Mouse (Mus musculus) layer of hippocampus, adult 9-11 months (tissue): ENCODE measurements around the gene Zfhx3.

Experiments
- DNase-seq: peaks from one replicate; pipeline ENCODE4 v3.0.0; 2022

The Zfhx3 gene

DNA sequence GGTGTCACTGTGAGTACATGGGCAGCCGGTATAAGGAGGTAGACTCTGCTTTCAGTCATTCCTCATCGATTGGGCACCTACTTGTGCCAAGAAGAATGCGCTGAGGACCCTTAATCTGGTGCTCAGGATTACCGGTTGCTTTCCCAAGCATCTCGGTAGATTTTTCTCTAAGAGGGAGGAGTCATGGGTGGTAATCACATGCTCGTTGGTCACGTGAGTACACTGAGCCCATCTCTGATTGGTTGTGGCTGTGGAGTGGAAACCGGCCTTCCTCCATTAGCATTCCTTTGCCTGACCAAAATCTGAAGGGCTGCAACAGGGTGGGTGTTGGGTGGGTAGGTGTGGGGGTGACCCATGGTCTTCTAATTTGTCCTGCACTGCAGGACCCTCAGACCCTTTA lies 421.4 kb downstream of the Zfhx3 start:
- DNase-seq = no peak

DNA sequence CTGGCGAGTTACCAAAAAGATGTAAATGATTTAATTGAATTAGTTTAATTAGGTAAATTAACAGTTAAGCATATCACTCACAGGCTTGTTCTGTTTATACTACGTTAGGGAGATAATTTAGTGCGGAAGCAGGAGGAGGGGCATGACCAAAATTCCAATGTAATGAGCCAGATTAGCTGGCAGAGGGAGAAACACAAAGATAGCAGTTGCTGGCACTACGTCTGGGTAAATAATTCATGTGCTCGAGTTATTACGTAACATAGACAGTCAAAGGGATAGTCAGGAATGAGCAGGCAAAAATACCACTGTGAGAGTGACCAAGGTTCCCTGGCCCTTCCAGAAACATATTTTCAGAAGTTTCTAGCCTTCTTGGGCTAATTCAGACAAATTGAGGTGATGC lies 426.6 kb downstream of the Zfhx3 start:
- peak; percentile 38 for DNase-seq

DNA sequence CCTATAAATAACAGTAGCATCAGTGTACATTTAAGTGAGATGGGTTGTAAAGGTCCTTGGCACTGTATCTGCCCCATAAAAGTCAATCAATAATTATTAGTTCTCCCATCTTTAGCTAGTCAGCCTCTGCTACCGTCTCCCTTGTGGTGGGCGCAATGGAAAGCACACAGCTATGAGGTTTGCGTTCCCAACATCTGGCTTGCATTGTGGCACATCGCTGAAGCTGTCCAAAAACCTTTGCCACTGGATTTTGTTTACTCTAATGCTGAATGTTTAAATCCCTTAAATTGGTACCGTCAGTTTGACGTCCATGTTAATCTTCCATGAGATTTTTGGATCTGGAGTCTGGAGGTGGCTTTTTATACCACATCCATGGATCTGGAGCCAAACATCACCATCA lies 428.3 kb downstream of the Zfhx3 start:
- no peak for DNase-seq

- DNase-seq = no peak
Observed at GRCm38 (mm10) chr8:108373046-108373445, 430.6 kb downstream of the Zfhx3 start.

DNA sequence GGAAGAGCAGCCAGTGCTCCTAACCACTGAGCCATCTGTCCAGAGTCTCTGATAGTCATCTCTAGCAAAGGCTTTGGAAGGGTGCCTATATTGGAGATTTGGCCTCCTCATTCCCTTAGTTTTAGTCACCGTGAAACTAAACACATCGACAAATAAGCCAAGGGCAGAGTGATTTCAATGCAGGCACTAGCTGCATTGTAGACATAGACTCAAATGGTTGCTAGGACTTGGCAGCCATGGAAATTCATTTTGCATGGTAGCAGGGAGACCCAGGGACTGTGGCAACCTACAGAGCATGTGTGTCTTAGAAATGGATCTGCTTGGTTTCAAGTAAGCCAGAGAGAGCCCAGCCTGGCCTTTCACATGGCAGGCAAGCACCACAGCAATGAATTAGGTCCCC lies 435.6 kb downstream of the Zfhx3 start:
- no peak for DNase-seq

DNA sequence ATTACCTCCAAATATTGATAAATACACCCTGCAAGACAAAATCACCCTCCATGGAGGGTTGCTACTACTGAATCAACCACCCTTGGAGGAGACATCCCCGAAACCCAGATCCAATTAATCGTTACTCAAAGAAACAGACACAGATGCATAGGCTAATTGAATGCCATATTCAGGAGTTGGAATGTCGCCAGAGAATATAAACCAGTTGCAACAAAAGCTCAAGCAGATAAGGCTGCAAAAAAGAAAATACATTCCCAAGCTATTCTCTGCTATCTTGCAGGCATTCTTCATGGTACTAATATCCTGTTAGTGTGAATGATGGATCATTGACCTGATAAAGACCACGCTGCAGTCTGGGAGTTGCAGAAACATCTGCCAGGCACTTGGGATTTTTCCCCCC lies 440.7 kb downstream of the Zfhx3 start:
- DNase-seq = no peak

GRCm38 (mm10) chr8:108387160-108387912 lies 444.9 kb downstream of the Zfhx3 start:
- DNase-seq = peak; percentile 17

- DNase-seq = no peak
Observed at GRCm38 (mm10) chr8:108387913-108388274, 445.4 kb downstream of the Zfhx3 start.

DNA sequence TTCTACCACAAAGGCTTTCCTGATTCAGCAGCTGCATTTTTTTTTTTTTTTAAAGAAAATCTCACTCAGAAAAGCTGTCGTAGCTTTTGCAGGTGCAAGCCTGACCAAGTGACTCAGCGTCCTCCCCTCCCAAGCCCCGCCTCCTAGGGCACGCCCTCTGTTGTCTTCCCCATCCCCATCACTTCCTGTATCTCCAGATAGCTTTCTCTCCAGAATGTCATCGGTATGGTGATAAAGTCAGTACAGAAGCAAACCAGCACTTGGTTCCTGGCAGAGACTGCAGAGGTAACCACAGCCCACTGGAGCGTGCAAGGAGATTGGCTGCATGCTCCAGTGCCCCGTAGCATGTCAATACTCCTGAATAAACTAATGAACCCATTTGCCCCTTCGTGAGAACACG lies 450.5 kb downstream of the Zfhx3 start:
- no peak for DNase-seq

DNA sequence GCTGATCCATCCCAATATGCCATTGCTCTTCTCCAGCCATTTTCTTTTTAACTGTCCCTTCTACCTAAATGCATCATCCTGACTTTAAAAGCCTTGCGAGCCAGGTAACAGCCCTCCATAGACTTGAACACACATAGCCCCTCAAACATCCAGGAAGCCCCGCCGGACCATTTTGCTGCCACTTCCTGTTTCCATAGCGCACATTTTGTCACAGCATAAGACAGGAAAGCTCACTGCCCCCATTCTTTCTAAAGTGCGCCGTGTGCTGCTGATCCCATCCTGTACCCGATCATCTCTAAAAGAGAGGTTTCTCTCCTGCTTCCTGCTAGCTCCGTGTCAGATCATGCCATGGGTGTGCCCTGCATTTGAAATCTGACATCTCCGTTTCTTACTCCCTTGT lies 459.7 kb downstream of the Zfhx3 start:
- DNase-seq = no peak

DNA sequence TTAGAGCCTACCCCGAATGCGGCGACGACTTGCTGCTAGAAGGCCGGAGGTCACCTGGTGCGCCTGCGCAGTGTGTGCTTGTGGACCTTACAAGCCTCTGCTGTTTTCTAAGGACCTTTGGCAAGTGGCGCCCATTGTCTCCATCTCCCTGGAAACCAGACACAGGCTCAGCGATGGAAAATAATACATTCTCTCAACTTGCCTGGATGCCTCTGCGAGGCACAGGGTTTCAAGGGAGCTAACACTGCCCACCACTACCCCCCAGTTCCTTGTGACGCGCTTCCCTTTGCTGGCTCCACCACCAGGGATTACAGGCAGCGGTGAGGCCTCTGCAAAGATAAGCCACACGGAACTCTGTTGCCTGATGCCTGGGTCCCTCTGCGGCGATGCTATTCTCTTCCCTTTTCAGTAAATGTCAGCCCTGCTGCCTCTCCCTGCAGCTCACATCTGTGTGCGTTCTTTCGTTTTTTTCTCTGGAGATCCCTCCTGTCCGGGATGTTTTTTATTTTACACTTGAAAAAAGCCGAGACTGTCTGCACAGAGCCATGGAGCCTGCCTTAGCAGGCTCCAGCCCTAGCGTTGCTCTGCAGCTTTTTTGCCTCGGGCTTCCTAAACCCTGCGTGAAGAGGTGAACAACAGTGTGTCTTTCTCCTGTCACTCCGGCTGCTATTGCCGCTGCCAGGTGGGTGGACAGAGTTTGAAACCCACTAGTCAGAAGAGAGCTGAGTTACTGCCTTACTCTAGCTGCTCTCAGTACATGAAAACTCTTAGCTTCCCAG lies 464.5 kb downstream of the Zfhx3 start:
- peak; percentile 27 for DNase-seq

- peak; percentile 38 for DNase-seq
Observed at GRCm38 (mm10) chr8:108419162-108419844, 476.9 kb downstream of the Zfhx3 start.

DNA sequence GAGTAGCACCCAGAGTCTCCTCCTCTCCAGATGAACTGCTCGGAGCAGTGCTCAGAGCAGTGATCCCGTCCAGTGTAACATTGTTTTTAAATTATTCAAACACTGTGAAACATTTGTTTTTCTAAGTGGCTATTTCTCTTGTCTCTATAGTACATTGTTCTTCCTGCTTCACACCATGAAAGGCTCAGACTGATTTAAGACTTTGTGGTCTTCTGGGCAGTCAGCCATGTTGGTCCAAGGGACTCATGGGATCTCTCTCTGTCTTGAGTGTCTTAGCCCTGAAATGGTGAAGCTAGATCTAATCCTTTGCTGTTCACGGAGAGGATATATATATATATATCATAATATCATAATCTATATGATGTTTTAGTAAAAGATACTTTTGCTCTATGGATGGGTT lies 480.1 kb downstream of the Zfhx3 start:
- no peak for DNase-seq

- DNase-seq = no peak
Observed at GRCm38 (mm10) chr8:108424337-108424736, 481.9 kb downstream of the Zfhx3 start.

DNA sequence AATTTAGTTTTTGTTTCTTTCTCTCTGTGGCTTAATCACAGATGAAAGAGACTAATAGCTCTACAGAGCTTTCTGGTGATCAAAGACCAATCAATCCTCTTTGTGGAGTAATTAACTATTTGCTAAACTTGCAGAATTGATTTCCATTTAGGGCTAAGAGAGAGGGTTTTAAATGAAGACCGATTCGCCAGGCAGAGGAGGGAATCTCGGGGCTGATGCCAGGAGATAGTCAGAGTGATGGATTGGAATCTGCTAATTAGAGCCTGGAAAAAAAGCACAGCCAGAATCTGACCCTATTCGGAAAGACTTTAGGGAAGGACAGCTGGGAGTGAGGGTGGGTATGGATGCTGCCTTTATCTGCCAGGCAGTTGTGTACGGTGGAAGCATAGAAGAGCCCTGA lies 490.9 kb downstream of the Zfhx3 start:
- no peak for DNase-seq

GRCm38 (mm10) chr8:108434510-108434909 lies 492.1 kb downstream of the Zfhx3 start:
- no peak for DNase-seq

DNA sequence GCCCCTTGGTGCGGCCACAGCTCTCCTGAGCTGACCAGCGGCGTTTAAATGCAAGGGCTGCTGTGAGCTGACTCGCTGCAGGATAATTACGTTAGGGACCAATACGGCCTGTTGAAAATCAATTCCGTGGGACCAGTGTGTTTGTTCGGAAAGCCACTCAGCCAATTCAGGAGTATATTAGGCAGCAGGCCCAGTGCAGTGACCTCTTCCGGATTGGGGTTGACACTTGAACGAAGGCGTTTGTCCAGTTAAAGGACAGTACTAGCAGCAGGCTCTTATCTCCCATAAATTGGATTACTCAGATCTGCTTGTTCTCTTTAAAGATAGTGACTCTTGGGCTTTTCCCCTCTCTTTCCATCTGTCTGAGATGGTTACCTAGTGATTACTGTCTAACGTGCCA lies 493.9 kb downstream of the Zfhx3 start:
- no peak for DNase-seq

- no peak for DNase-seq
Observed at GRCm38 (mm10) chr8:108437316-108437830, 494.9 kb downstream of the Zfhx3 start.

DNA sequence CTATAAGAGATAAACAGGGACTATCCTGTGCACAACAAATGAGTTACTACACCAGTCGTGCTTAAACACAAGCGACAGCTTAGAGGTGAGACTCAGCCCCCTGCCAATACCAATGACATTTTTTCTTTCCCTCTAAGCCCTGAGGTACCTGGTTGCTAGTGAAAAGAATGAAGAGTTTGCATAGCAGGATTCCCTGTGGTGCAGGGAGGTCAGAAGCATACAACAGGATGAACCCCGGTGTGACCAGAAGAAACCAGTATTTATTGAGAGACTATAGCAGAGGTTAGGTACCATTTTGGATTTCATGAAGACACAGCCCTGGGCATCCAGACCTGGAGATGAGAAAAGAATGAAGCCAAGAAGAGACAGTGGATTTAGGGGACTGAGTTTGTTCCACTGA lies 498.0 kb downstream of the Zfhx3 start:
- no peak for DNase-seq

DNA sequence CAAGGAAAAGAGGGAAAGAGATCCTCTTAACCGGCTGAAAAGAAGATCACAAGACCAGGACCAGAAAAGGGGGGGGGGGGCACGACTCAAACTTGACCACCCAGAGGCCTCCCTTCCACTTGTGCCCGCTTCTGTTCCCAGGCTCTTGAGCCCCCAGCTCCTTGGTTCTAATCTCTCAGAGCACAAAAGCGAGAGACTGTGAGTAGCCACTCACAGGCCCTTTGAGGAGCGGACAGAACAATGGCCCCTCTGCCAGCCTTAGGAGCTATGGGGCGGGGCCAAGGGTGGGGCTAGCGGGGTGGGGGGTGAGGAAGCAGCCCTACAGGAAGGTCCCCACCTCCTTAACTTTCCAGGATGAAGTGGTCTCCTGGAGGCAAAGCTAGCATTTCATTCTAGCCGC lies 508.4 kb downstream of the Zfhx3 start:
- DNase-seq = no peak

GRCm38 (mm10) chr8:108454561-108455311 lies 512.3 kb downstream of the Zfhx3 start:
- DNase-seq = peak; percentile 66

- DNase-seq = no peak
Observed at GRCm38 (mm10) chr8:108466653-108467052, 524.2 kb downstream of the Zfhx3 start.
